Mouse (Mus musculus): ENCODE data around the gene Taf8. TPM values are rescaled to one million over a fixed set of nuclear protein-coding genes. Genes with fewer than 3 reads are reported as not detected.

Taf8 gene
- polyA plus RNA-seq, 1 experiment from 2014 or later = 20.0 TPM

GRCm38 (mm10) chr17:47461688-47462087 lies 40.4 kb downstream of the Taf8 start:
- Histone ChIP-seq H3K4me1 (ENCODE audit: control insufficient read depth, insufficient read depth, low read depth, low read length) (no peaks in the 10 kb centered on the region), H3K9ac (ENCODE audit: low read depth, low read length) (no peak overlapping the region), H3K4me2 (ENCODE audit: low read length) (no peak overlapping the region), H3K4me3 (ENCODE audit: low read length) (no peak overlapping the region), H3K36me3 (ENCODE audit: control insufficient read depth, insufficient read depth, low read length) (no peaks in the 10 kb centered on the region), H3K9me3 (ENCODE audit: control insufficient read depth, low read length) (no peaks in the 10 kb centered on the region), H3K27me3 (replicated peaks; ENCODE audit: control insufficient read depth, insufficient read depth, low read length) (no peaks in the 10 kb centered on the region), H3K27ac (ENCODE audit: low read depth, low read length) (no peak overlapping the region)
- ATAC-seq = no peak
- 79% methylated on average over 3 of the region's 3 CpGs for WGBS

GRCm38 (mm10) chr17:47459341-47459919 lies 42.7 kb downstream of the Taf8 start:
- ATAC-seq = no peak
- no peak overlapping the region for H3K9ac ChIP-seq (ENCODE audit: low read depth, low read length)
- H3K27me3 ChIP-seq (replicated peaks; ENCODE audit: control insufficient read depth, insufficient read depth, low read length) = no peaks in the 10 kb centered on the region
- H3K4me2 ChIP-seq (ENCODE audit: low read length) = no peak overlapping the region
- H3K4me1 ChIP-seq (ENCODE audit: control insufficient read depth, insufficient read depth, low read depth, low read length) = no peaks in the 10 kb centered on the region
- no peaks in the 10 kb centered on the region for H3K36me3 ChIP-seq (ENCODE audit: control insufficient read depth, insufficient read depth, low read length)
- H3K9me3 ChIP-seq (ENCODE audit: control insufficient read depth, low read length) = no peaks in the 10 kb centered on the region
- H3K4me3 ChIP-seq (ENCODE audit: low read length) = no peak overlapping the region
- no peak overlapping the region for H3K27ac ChIP-seq (ENCODE audit: low read depth, low read length)
- WGBS = 84% methylated on average over 3 of the region's 3 CpGs

DNA sequence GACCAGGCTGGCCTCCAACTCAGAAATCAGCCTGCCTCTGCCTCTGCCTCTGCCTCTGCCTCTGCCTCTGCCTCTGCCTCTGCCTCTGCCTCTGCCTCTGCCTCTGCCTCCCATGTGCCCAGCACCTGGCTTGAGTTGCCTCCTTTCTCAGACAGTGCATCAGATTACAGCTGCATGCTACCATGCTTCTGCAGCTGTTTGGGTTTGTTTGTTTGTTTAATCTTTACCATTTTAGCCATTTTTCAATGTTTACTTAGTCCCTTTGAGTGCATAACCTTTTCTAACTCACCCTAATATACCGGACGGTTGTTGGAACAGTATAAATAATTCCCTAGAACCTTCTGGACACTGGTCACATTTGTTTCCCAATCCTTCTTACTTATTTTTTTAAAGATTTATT lies 43.2 kb downstream of the Taf8 start:
- no peak for ATAC-seq
- Histone ChIP-seq H3K4me1 (ENCODE audit: control insufficient read depth, insufficient read depth, low read depth, low read length) (no peaks in the 10 kb centered on the region), H3K4me3 (ENCODE audit: low read length) (no peak overlapping the region), H3K9ac (ENCODE audit: low read depth, low read length) (no peak overlapping the region), H3K36me3 (ENCODE audit: control insufficient read depth, insufficient read depth, low read length) (no peaks in the 10 kb centered on the region), H3K27me3 (replicated peaks; ENCODE audit: control insufficient read depth, insufficient read depth, low read length) (no peaks in the 10 kb centered on the region), H3K9me3 (ENCODE audit: control insufficient read depth, low read length) (no peaks in the 10 kb centered on the region), H3K27ac (ENCODE audit: low read depth, low read length) (no peak overlapping the region), H3K4me2 (ENCODE audit: low read length) (no peak overlapping the region)
- 91% methylated on average over 2 of the region's 2 CpGs for WGBS

DNA sequence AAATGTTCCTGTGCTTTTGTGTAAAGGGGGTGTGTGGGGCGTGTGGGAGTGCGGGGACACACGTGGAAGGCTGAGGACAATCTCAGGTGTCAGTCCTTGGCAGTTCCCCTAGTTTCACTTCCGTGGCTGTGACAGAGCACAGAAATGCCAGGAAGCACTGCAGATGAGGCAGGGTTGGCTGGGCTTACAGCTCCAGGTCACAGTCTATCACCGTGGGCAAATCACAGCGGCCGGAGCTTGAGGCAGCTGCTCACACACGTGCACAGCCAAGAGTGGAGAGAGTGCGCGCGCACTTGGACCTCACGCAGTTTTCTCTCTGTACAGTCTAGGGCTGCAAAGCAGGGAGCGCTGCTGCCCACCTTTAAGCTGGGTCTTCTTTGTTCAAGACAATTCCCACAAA lies 43.8 kb downstream of the Taf8 start:
- H3K36me3 ChIP-seq (ENCODE audit: control insufficient read depth, insufficient read depth, low read length) = no peaks in the 10 kb centered on the region
- no peaks in the 10 kb centered on the region for H3K4me1 ChIP-seq (ENCODE audit: control insufficient read depth, insufficient read depth, low read depth, low read length)
- H3K9me3 ChIP-seq (ENCODE audit: control insufficient read depth, low read length) = no peaks in the 10 kb centered on the region
- ATAC-seq = no peak
- H3K27ac ChIP-seq (ENCODE audit: low read depth, low read length) = no peak overlapping the region
- no peak overlapping the region for H3K4me3 ChIP-seq (ENCODE audit: low read length)
- 82% methylated on average over 13 of the region's 13 CpGs for WGBS
- no peaks in the 10 kb centered on the region for H3K27me3 ChIP-seq (replicated peaks; ENCODE audit: control insufficient read depth, insufficient read depth, low read length)
- H3K9ac ChIP-seq (ENCODE audit: low read depth, low read length) = no peak overlapping the region
- H3K4me2 ChIP-seq (ENCODE audit: low read length) = no peak overlapping the region

- WGBS = 57% methylated on average over 8 of the region's 8 CpGs
Measured at GRCm38 (mm10) chr17:47454675-47455074, 47.4 kb downstream of the Taf8 start.

GRCm38 (mm10) chr17:47452886-47453285 lies 49.2 kb downstream of the Taf8 start:
- Histone ChIP-seq H3K9me3 (ENCODE audit: control insufficient read depth, low read length) (no peaks in the 10 kb centered on the region), H3K4me3 (ENCODE audit: low read length) (no peak overlapping the region), H3K9ac (ENCODE audit: low read depth, low read length) (no peak overlapping the region), H3K27me3 (replicated peaks; ENCODE audit: control insufficient read depth, insufficient read depth, low read length) (no peaks in the 10 kb centered on the region), H3K27ac (ENCODE audit: low read depth, low read length) (no peak overlapping the region), H3K4me1 (ENCODE audit: control insufficient read depth, insufficient read depth, low read depth, low read length) (no peaks in the 10 kb centered on the region), H3K36me3 (ENCODE audit: control insufficient read depth, insufficient read depth, low read length) (no peaks in the 10 kb centered on the region), H3K4me2 (ENCODE audit: low read length) (no peak overlapping the region)
- ATAC-seq = no peak
- 59% methylated on average over 7 of the region's 7 CpGs for WGBS

More at GRCm38 (mm10) chr17:47454675-47455074, 47.4 kb downstream of the Taf8 start:
- H3K4me2 ChIP-seq (ENCODE audit: low read length) = no peak overlapping the region
- H3K4me1 ChIP-seq (ENCODE audit: control insufficient read depth, insufficient read depth, low read depth, low read length) = no peaks in the 10 kb centered on the region
- no peaks in the 10 kb centered on the region for H3K9me3 ChIP-seq (ENCODE audit: control insufficient read depth, low read length)
- H3K27ac ChIP-seq (ENCODE audit: low read depth, low read length) = no peak overlapping the region
- H3K27me3 ChIP-seq (replicated peaks; ENCODE audit: control insufficient read depth, insufficient read depth, low read length) = no peaks in the 10 kb centered on the region
- ATAC-seq = no peak
- no peak overlapping the region for H3K4me3 ChIP-seq (ENCODE audit: low read length)
- H3K9ac ChIP-seq (ENCODE audit: low read depth, low read length) = no peak overlapping the region
- H3K36me3 ChIP-seq (ENCODE audit: control insufficient read depth, insufficient read depth, low read length) = no peaks in the 10 kb centered on the region

DNA sequence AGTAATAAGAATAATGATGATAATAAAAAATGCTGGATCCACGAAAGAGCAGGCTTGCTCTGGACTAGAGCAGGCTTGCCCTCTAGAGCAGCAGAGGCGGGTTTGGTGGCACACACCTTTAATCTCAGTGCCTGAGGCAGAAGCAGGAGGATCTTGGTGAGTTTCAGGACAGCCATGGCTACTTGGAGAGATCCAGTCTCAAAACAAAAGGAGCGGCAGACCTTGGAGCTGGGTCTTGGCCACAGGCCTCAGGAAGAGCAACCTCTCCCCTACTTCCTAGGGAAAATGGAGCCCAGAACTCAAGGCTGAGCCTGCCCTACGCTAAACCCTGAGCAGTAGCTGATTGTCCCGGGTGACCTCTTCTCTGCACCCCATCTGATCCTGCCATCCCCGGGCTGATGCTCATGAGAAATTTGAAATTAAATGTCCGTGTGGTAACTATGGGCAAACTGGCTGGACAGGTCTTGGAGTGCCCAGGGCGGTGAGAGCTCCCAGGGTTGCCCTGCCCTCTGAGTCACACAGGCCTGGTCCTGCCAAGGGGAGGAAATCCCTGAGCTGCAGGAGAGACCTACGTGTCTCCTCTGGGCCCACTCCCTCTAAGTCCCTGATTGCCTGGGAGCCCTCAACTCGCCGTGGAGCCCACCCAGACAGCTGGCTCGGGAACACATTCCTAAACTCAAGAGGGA lies 51.1 kb downstream of the Taf8 start:
- no peaks in the 10 kb centered on the region for H3K9me3 ChIP-seq (ENCODE audit: control insufficient read depth, low read length)
- H3K9ac ChIP-seq (ENCODE audit: low read depth, low read length) = no peak overlapping the region
- H3K27me3 ChIP-seq (replicated peaks; ENCODE audit: control insufficient read depth, insufficient read depth, low read length) = no peaks in the 10 kb centered on the region
- H3K4me1 ChIP-seq (ENCODE audit: control insufficient read depth, insufficient read depth, low read depth, low read length) = no peaks in the 10 kb centered on the region
- no peak overlapping the region for H3K4me2 ChIP-seq (ENCODE audit: low read length)
- no peak for ATAC-seq
- H3K4me3 ChIP-seq (ENCODE audit: low read length) = no peak overlapping the region
- 81% methylated on average over 12 of the region's 12 CpGs for WGBS
- no peaks in the 10 kb centered on the region for H3K36me3 ChIP-seq (ENCODE audit: control insufficient read depth, insufficient read depth, low read length)
- no peak overlapping the region for H3K27ac ChIP-seq (ENCODE audit: low read depth, low read length)

DNA sequence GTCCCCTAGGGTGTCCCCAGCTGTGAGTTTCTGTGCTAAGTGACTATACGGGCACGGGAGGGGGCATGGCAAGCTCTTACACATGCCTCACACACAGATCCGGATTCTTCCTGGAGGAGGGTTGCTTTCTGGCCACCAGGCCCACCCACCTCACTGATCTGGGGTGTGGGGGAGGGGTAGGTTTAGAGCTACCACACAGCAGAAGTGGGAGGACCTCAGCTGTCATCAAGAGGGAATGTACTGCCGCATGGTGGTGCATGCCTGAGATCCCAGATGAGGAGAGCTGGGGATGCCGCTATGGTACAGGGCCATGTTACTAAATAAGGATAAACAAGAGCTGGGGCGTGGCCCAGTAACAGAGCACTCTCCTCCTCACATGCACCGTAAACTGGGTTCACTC lies 51.9 kb downstream of the Taf8 start:
- no peak overlapping the region for H3K4me3 ChIP-seq (ENCODE audit: low read length)
- no peak overlapping the region for H3K4me2 ChIP-seq (ENCODE audit: low read length)
- H3K4me1 ChIP-seq (ENCODE audit: control insufficient read depth, insufficient read depth, low read depth, low read length) = no peaks in the 10 kb centered on the region
- no peaks in the 10 kb centered on the region for H3K9me3 ChIP-seq (ENCODE audit: control insufficient read depth, low read length)
- H3K27me3 ChIP-seq (replicated peaks; ENCODE audit: control insufficient read depth, insufficient read depth, low read length) = no peaks in the 10 kb centered on the region
- H3K27ac ChIP-seq (ENCODE audit: low read depth, low read length) = no peak overlapping the region
- no peak for ATAC-seq
- no peaks in the 10 kb centered on the region for H3K36me3 ChIP-seq (ENCODE audit: control insufficient read depth, insufficient read depth, low read length)
- 38% methylated on average over 7 of the region's 7 CpGs for whole genome bisulfite sequencing
- no peak overlapping the region for H3K9ac ChIP-seq (ENCODE audit: low read depth, low read length)

- Histone ChIP-seq H3K27me3 (replicated peaks; ENCODE audit: control insufficient read depth, insufficient read depth, low read length) (no peaks in the 10 kb centered on the region), H3K4me2 (ENCODE audit: low read length) (no peak overlapping the region), H3K9me3 (ENCODE audit: control insufficient read depth, low read length) (no peaks in the 10 kb centered on the region), H3K27ac (ENCODE audit: low read depth, low read length) (no peak overlapping the region), H3K9ac (ENCODE audit: low read depth, low read length) (no peak overlapping the region), H3K36me3 (ENCODE audit: control insufficient read depth, insufficient read depth, low read length) (no peaks in the 10 kb centered on the region), H3K4me3 (ENCODE audit: low read length) (no peak overlapping the region), H3K4me1 (ENCODE audit: control insufficient read depth, insufficient read depth, low read depth, low read length) (no peaks in the 10 kb centered on the region)
- 77% methylated on average over 5 of the region's 5 CpGs for WGBS
- no peak for ATAC-seq
Measured at GRCm38 (mm10) chr17:47449432-47449831, 52.7 kb downstream of the Taf8 start.
